Mouse (Mus musculus) heart, embryonic 13.5 days (tissue): Measurements from ENCODE around the gene Eepd1. TPM values are rescaled to one million over a fixed set of nuclear protein-coding genes. Genes with fewer than 3 reads are reported as not detected.

ENCODE experiments used
- ATAC-seq: fragments of 200-750 bp; cut with Nextera tagmentation; 2 replicates; pipeline ENCODE4 v1.8.0; 2017; ENCODE audit warnings: moderate TSS enrichment; ENCODE audit not compliant: insufficient number of reproducible peaks, low FRiP score, low TSS enrichment; ENCODE audit errors: extremely low read depth
- H3K27ac ChIP-seq: fragments of 300-500 bp; sonication (generic); replicated peaks from 2 replicates; pipeline ENCODE4 v1.5.1; 2015; ENCODE audit warnings: moderate library complexity, mild to moderate bottlenecking, inconsistent platforms
- H3K27me3 ChIP-seq: fragments of 300-500 bp; sonication (generic); replicated peaks from 2 replicates; pipeline ENCODE4 v1.6.1; 2015; ENCODE audit warnings: mild to moderate bottlenecking, inconsistent platforms
- H3K36me3 ChIP-seq: fragments of 300-500 bp; sonication (generic); 2 replicates; pipeline ENCODE4 v1.6.1; 2015; ENCODE audit warnings: mild to moderate bottlenecking, inconsistent platforms
- H3K4me1 ChIP-seq: fragments of 300-500 bp; sonication (generic); 2 replicates; pipeline ENCODE4 v1.6.1; 2015; ENCODE audit warnings: inconsistent platforms
- H3K4me2 ChIP-seq: fragments of 300-500 bp; sonication (generic); 2 replicates; pipeline ENCODE4 v1.6.1; 2015; ENCODE audit warnings: inconsistent platforms, mild to moderate bottlenecking, moderate library complexity
- H3K4me3 ChIP-seq: fragments of 300-500 bp; sonication (generic); 2 replicates; pipeline ENCODE4 v1.5.1; 2015; ENCODE audit warnings: moderate library complexity, mild to moderate bottlenecking, inconsistent platforms
- H3K9ac ChIP-seq: fragments of 300-500 bp; sonication (generic); 2 replicates; pipeline ENCODE4 v1.6.1; 2015; ENCODE audit warnings: inconsistent platforms, mild to moderate bottlenecking, moderate library complexity
- H3K9me3 ChIP-seq: fragments of 300-500 bp; sonication (generic); 2 replicates; pipeline ENCODE4 v1.6.1; 2016; ENCODE audit warnings: inconsistent platforms
- WGBS: fragments of 180-500 bp; shearing (Covaris S2); methylation state at CpG from one replicate; pipeline ENCODE4 v1.1.7; 2015; ENCODE audit warnings: mixed read lengths; 5-methylcytosine and 5-hydroxymethylcytosine counted together
- polyA plus RNA-seq: library from polyadenylated mRNA; unstranded; fragments of >200 nt; fragmentation: Nextera tagmentation; extraction: Ambion mirVana; gene quantifications from 2 replicates; pipeline ENCODE4 v1.2.1, GENCODE M21; 2015

Gene Eepd1
- polyA plus RNA-seq, 1 experiment from 2014 or later, result 21.4 TPM

- H3K9me3 ChIP-seq, result no peaks in the 10 kb centered on the region
- no peak overlapping the region for H3K4me2 ChIP-seq
- H3K4me3 ChIP-seq, result no peak overlapping the region
- no peak overlapping the region for H3K9ac ChIP-seq
- H3K4me1 ChIP-seq, result peaks cover 33% of the 10 kb centered on the region
- 62% methylated on average over 3 of the region's 3 CpGs for WGBS
- H3K27ac ChIP-seq, result no peak overlapping the region
- ATAC-seq, result no peak
- H3K27me3 ChIP-seq, result no peaks in the 10 kb centered on the region
- no peaks in the 10 kb centered on the region for H3K36me3 ChIP-seq
These were observed 54.1 kb downstream of the Eepd1 start for GRCm38 (mm10) chr9:25535487-25535886.

GRCm38 (mm10) chr9:25539461-25539860, 58.1 kb downstream of the Eepd1 start:
- no peaks in the 10 kb centered on the region for H3K27me3 ChIP-seq
- no peak overlapping the region for H3K4me3 ChIP-seq
- no peak overlapping the region for H3K27ac ChIP-seq
- no peaks in the 10 kb centered on the region for H3K36me3 ChIP-seq
- H3K9me3 ChIP-seq, result no peaks in the 10 kb centered on the region
- no peak overlapping the region for H3K4me2 ChIP-seq
- H3K4me1 ChIP-seq, result peaks cover 53% of the 10 kb centered on the region
- no peak overlapping the region for H3K9ac ChIP-seq
- 83% methylated on average over 2 of the region's 2 CpGs for WGBS
- no peak for ATAC-seq

GRCm38 (mm10) chr9:25541355-25541754, 60.0 kb downstream of the Eepd1 start:
- WGBS, result 68% methylated on average over 4 of the region's 4 CpGs
- H3K9me3 ChIP-seq, result no peaks in the 10 kb centered on the region
- peaks cover 53% of the 10 kb centered on the region for H3K4me1 ChIP-seq
- no peaks in the 10 kb centered on the region for H3K27me3 ChIP-seq
- H3K4me3 ChIP-seq, result no peak overlapping the region
- H3K36me3 ChIP-seq, result no peaks in the 10 kb centered on the region
- no peak overlapping the region for H3K4me2 ChIP-seq
- no peak for ATAC-seq
- H3K9ac ChIP-seq, result no peak overlapping the region
- H3K27ac ChIP-seq, result no peak overlapping the region

- 54% methylated on average over 2 of the region's 2 CpGs for WGBS
- Histone ChIP-seq H3K27me3 (no peaks in the 10 kb centered on the region), H3K4me1 (peaks cover 60% of the 10 kb centered on the region), H3K4me3 (no peak overlapping the region), H3K4me2 (no peak overlapping the region), H3K36me3 (no peaks in the 10 kb centered on the region), H3K27ac (no peak overlapping the region), H3K9ac (no peak overlapping the region), H3K9me3 (no peaks in the 10 kb centered on the region)
- no peak for ATAC-seq
These were observed 63.9 kb downstream of the Eepd1 start for GRCm38 (mm10) chr9:25545212-25545611.

DNA sequence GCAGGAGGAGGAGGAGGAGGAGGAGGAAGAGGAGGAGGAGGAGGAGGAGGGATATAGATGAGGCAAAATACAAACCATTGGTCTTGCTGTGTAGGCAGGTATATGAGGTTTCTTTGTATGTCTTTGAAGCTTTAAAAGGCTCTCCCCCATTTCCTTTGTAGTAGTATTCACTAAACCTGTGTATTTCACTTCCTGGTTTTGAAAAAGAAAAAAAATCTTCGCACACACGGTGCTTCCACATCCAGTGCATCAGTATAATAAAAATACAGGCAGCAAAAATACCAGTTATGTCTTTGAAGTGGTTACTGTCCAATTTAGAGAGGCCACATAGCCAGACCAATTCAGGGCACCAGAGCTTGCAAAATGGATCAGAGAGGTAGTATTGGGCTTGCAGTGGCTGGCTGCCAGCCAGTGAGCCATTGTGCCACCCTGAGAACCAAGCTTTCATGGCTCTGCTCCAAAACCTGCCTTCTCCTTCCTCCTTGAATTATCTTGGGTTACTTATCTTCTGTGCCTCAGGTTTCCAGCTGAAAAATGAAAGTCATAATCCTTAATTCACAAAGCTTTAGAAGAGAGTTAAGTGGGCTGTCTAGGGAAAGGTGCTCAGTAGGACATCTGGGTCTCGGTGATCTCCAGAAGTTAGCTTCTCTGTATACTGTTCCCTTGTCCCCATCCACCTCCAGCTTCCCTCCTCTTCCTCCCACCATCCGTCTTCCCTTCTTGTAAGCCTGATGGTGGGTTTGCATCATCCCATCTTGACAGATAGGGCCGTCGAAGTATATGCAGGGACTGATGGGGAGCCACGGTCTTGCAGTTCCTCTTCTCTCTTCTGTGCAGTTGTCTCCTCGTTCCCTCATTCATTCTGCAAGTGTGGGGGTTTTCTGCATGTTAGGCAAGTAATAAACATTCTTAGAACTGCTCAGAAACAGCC, 68.0 kb downstream of the Eepd1 start:
- Histone ChIP-seq H3K4me1 (peaks cover 54% of the 10 kb centered on the region), H3K27me3 (no peaks in the 10 kb centered on the region), H3K9ac (no peak overlapping the region), H3K9me3 (no peaks in the 10 kb centered on the region), H3K4me2 (no peak overlapping the region), H3K36me3 (no peaks in the 10 kb centered on the region), H3K27ac (no peak overlapping the region), H3K4me3 (no peak overlapping the region)
- ATAC-seq, result no peak
- 79% methylated on average over 8 of the region's 8 CpGs for WGBS

GRCm38 (mm10) chr9:25550196-25550595, 68.8 kb downstream of the Eepd1 start:
- 82% methylated on average over 7 of the region's 7 CpGs for WGBS
- no peak overlapping the region for H3K4me2 ChIP-seq
- H3K9ac ChIP-seq, result no peak overlapping the region
- no peak overlapping the region for H3K4me3 ChIP-seq
- no peaks in the 10 kb centered on the region for H3K27me3 ChIP-seq
- peaks cover 54% of the 10 kb centered on the region for H3K4me1 ChIP-seq
- ATAC-seq, result no peak
- no peaks in the 10 kb centered on the region for H3K36me3 ChIP-seq
- no peaks in the 10 kb centered on the region for H3K9me3 ChIP-seq
- H3K27ac ChIP-seq, result no peak overlapping the region

DNA sequence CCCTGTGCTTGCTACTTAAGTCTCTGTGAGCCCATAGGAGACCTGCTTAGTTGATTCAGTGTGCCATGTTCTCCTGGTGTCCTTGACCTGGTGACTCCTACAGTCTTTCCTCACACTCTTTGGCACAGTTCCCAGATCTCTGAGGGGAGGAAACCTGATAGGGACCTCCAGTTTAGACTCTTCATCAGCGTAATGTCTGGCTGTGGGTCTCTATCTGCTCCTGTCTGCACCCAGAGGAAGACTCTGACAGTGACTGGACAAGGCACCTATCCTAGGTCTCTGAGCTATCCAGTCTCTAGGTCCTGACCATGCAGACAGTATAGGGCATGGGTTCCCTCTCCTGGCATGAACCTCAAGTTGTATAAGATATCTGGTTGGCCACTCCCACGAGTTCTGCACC, 71.2 kb downstream of the Eepd1 start:
- H3K9me3 ChIP-seq, result no peaks in the 10 kb centered on the region
- peak overlapping the region; percentile 33 for H3K27ac ChIP-seq
- no peak overlapping the region for H3K4me2 ChIP-seq
- WGBS, result 18% methylated on average over 2 of the region's 2 CpGs
- no peaks in the 10 kb centered on the region for H3K27me3 ChIP-seq
- no peak overlapping the region for H3K9ac ChIP-seq
- no peaks in the 10 kb centered on the region for H3K36me3 ChIP-seq
- ATAC-seq, result no peak
- peaks cover 45% of the 10 kb centered on the region for H3K4me1 ChIP-seq
- no peak overlapping the region for H3K4me3 ChIP-seq

- no peaks in the 10 kb centered on the region for H3K36me3 ChIP-seq
- 47% methylated on average over 6 of the region's 6 CpGs for WGBS
- no peaks in the 10 kb centered on the region for H3K27me3 ChIP-seq
- ATAC-seq, result no peak
- H3K9ac ChIP-seq, result no peak overlapping the region
- H3K27ac ChIP-seq, result peak overlapping the region; percentile 33; the same call in 1 of the 2 replicates
- H3K4me2 ChIP-seq, result no peak overlapping the region
- H3K4me1 ChIP-seq, result peaks cover 45% of the 10 kb centered on the region
- no peak overlapping the region for H3K4me3 ChIP-seq
- H3K9me3 ChIP-seq, result no peaks in the 10 kb centered on the region
These were observed 73.0 kb downstream of the Eepd1 start for GRCm38 (mm10) chr9:25554246-25554803.

GRCm38 (mm10) chr9:25555261-25555660, 73.9 kb downstream of the Eepd1 start:
- Histone ChIP-seq H3K9ac (no peak overlapping the region), H3K36me3 (no peaks in the 10 kb centered on the region), H3K4me1 (peaks cover 48% of the 10 kb centered on the region), H3K4me2 (no peak overlapping the region), H3K27me3 (no peaks in the 10 kb centered on the region), H3K27ac (no peak overlapping the region; the same call in 1 of the 2 replicates), H3K9me3 (no peaks in the 10 kb centered on the region), H3K4me3 (no peak overlapping the region)
- no peak for ATAC-seq
- WGBS, result 65% methylated on average over 6 of the region's 6 CpGs

DNA sequence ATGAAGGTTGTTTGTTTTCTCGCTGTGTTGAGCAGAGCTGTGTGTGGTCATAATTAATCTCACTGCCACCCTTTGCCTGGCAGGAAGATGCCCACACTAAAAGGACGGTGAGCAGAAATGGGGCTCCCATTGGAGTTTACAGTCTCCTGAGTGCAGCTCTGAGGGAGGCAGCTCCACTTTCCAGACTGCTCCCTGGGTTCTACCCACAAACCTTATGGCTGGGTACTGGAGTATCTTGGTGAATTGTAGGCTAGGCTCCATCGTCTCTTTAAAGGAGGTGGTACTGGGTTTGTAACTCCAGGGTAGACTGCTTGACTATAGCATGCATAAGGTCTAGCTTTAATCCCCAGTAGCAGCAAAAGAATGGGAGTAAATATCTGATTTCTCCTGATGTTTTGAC, 74.7 kb downstream of the Eepd1 start:
- Histone ChIP-seq H3K4me3 (no peak overlapping the region), H3K9me3 (no peaks in the 10 kb centered on the region), H3K9ac (no peak overlapping the region), H3K27ac (no peak overlapping the region), H3K36me3 (no peaks in the 10 kb centered on the region), H3K27me3 (no peaks in the 10 kb centered on the region), H3K4me1 (peaks cover 51% of the 10 kb centered on the region), H3K4me2 (no peak overlapping the region)
- ATAC-seq, result no peak
- 83% methylated on average over 3 of the region's 3 CpGs for WGBS

- H3K27ac ChIP-seq, result no peak overlapping the region
- 91% methylated on average over 2 of the region's 2 CpGs for WGBS
- H3K4me2 ChIP-seq, result no peak overlapping the region
These were observed 76.0 kb downstream of the Eepd1 start for GRCm38 (mm10) chr9:25557378-25557777.

DNA sequence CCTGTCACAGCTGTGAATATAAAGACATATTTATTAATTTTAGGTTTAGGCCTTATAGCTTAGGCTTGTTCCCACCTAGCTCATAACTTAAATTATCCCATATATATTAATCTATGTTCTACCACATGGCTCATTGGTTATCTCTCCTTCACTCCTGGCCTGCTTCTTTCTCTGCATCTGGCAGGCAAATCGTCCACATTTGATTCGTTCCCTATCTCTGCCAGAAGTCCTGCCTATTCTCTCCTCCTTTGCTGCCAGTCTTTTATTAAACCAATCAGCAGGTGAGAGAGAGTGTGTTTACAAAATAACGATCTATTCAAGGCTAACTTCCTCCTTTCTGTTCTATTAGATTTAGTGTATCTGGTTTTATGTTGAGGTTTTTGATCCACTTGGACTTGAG, 77.5 kb downstream of the Eepd1 start:
- no peaks in the 10 kb centered on the region for H3K9me3 ChIP-seq
- H3K4me3 ChIP-seq, result no peak overlapping the region
- no peaks in the 10 kb centered on the region for H3K36me3 ChIP-seq
- no peaks in the 10 kb centered on the region for H3K27me3 ChIP-seq
- H3K27ac ChIP-seq, result no peak overlapping the region
- H3K4me1 ChIP-seq, result peaks cover 34% of the 10 kb centered on the region
- H3K4me2 ChIP-seq, result no peak overlapping the region
- 54% methylated on average over 3 of the region's 3 CpGs for WGBS
- no peak for ATAC-seq
- H3K9ac ChIP-seq, result no peak overlapping the region

More at GRCm38 (mm10) chr9:25557378-25557777, 76.0 kb downstream of the Eepd1 start:
- Histone ChIP-seq H3K27me3 (no peaks in the 10 kb centered on the region), H3K9me3 (no peaks in the 10 kb centered on the region), H3K9ac (no peak overlapping the region), H3K4me3 (no peak overlapping the region), H3K36me3 (no peaks in the 10 kb centered on the region), H3K4me1 (peaks cover 42% of the 10 kb centered on the region)
- no peak for ATAC-seq
